Mouse (Mus musculus): ENCODE results near the gene Gprin3.

DNA sequence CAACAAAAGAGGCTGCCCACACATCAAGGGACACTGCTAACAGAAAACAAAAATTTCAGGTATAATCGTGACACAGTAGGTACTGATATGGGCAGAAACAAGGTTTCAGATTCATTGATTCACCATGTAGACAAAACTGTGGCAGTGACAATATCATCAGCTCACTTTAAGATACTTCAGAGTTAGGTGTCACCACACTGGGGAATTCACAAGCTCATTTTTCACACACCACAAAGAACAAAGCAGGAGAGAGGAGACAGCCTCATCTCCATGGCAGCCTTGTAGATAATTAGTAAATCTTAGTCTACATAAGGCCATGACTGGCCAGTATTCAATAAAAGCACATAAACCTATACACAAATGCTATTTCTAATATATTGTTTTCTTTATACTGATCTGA is 77.4 kb downstream of the Gprin3 start:
- TF ChIP-seq CTCF (conservative IDR thresholded peaks at IDR 0.05; ENCODE audit: insufficient read depth, insufficient read length, low read depth, low read length) (no peak), POLR2A (IDR thresholded peaks at IDR 0.05; ENCODE audit: low read depth, low read length) (no peak)
